Mouse (Mus musculus) E14TG2a.4 (cell line): ENCODE measurements around the gene Serpina6.

Source experiments
- CTCF ChIP-seq: conservative IDR thresholded peaks from 2 replicates; pipeline ENCODE4 v1.5.1; 2014; ENCODE audit warnings: low read length
- NANOG ChIP-seq: IDR thresholded peaks from 2 replicates; pipeline ENCODE4 v1.6.1; 2014; ENCODE audit warnings: borderline replicate concordance, low read length, mixed read lengths
- POU5F1 ChIP-seq: IDR thresholded peaks from 2 replicates; pipeline ENCODE4 v1.6.1; 2014; ENCODE audit warnings: low read length, borderline replicate concordance

- no peak for TF ChIP-seq CTCF
- TF ChIP-seq POU5F1, result no peak
- no peak for TF ChIP-seq NANOG
Measured at GRCm38 (mm10) chr12:103657991-103658390, 979 bp upstream of the Serpina6 start.
